Mouse (Mus musculus): ENCODE measurements at regions not wholly inside any gene's neighbourhood (a gene's known extent, or its start where the extent isn't known, plus 50 kb on each side); places are given as distances from the start of the nearest gene placed in this dataset.

GRCm38 (mm10) chr14:123187270-123188058, 203.6 kb upstream of the Tmtc4 start:
- H3K27me3 ChIP-seq (ENCODE audit: control insufficient read depth, insufficient read depth, low read length): no peaks in the 10 kb centered on the region
- H3K9me3 ChIP-seq (ENCODE audit: control insufficient read depth, low read length): no peaks in the 10 kb centered on the region
- H3K36me3 ChIP-seq (ENCODE audit: control insufficient read depth, insufficient read depth, low read length): no peaks in the 10 kb centered on the region
- H3K9ac ChIP-seq (replicated peaks; ENCODE audit: low read depth, low read length): no peak overlapping the region
- WGBS: 45% methylated on average over 11 of the region's 11 CpGs
- no peak overlapping the region for H3K4me3 ChIP-seq (ENCODE audit: low read depth, low read length)
- ATAC-seq (ENCODE audit: low read depth): peak; percentile 81
- H3K27ac ChIP-seq (ENCODE audit: low read depth, low read length): peak overlapping the region; percentile 55
- no peak overlapping the region for H3K4me2 ChIP-seq (ENCODE audit: low read depth, low read length)
- H3K4me1 ChIP-seq (ENCODE audit: control insufficient read depth, insufficient read depth, low read length): no peaks in the 10 kb centered on the region

- Histone ChIP-seq H3K4me2 (ENCODE audit: low read depth, low read length) (no peak overlapping the region), H3K4me3 (ENCODE audit: low read depth, low read length) (no peak overlapping the region), H3K4me1 (ENCODE audit: control insufficient read depth, insufficient read depth, low read length) (no peaks in the 10 kb centered on the region), H3K9me3 (ENCODE audit: control insufficient read depth, low read length) (no peaks in the 10 kb centered on the region), H3K27ac (ENCODE audit: low read depth, low read length) (no peak overlapping the region), H3K36me3 (ENCODE audit: control insufficient read depth, insufficient read depth, low read length) (no peaks in the 10 kb centered on the region), H3K27me3 (ENCODE audit: control insufficient read depth, insufficient read depth, low read length) (no peaks in the 10 kb centered on the region), H3K9ac (replicated peaks; ENCODE audit: low read depth, low read length) (no peak overlapping the region)
- peak; percentile 41; the same call in 1 of the 2 replicates for ATAC-seq (ENCODE audit: low read depth)
- 32% methylated on average over 2 of the region's 2 CpGs for WGBS
These were observed 189.3 kb upstream of the Tmtc4 start for GRCm38 (mm10) chr14:123173183-123173582.

GRCm38 (mm10) chr14:123171865-123172264, 188.0 kb upstream of the Tmtc4 start:
- no peak for ATAC-seq (ENCODE audit: low read depth)
- Histone ChIP-seq H3K4me3 (ENCODE audit: low read depth, low read length) (no peak overlapping the region), H3K36me3 (ENCODE audit: control insufficient read depth, insufficient read depth, low read length) (no peaks in the 10 kb centered on the region), H3K27ac (ENCODE audit: low read depth, low read length) (no peak overlapping the region), H3K27me3 (ENCODE audit: control insufficient read depth, insufficient read depth, low read length) (no peaks in the 10 kb centered on the region), H3K9ac (replicated peaks; ENCODE audit: low read depth, low read length) (no peak overlapping the region), H3K9me3 (ENCODE audit: control insufficient read depth, low read length) (no peaks in the 10 kb centered on the region), H3K4me2 (ENCODE audit: low read depth, low read length) (no peak overlapping the region), H3K4me1 (ENCODE audit: control insufficient read depth, insufficient read depth, low read length) (no peaks in the 10 kb centered on the region)
- 61% methylated on average over 1 of the region's 1 CpGs for WGBS

- H3K9me3 ChIP-seq (ENCODE audit: control insufficient read depth, low read length): no peaks in the 10 kb centered on the region
- no peaks in the 10 kb centered on the region for H3K27me3 ChIP-seq (ENCODE audit: control insufficient read depth, insufficient read depth, low read length)
- no peak for ATAC-seq (ENCODE audit: low read depth)
- no peak overlapping the region for H3K27ac ChIP-seq (ENCODE audit: low read depth, low read length)
- no peaks in the 10 kb centered on the region for H3K36me3 ChIP-seq (ENCODE audit: control insufficient read depth, insufficient read depth, low read length)
- H3K4me2 ChIP-seq (ENCODE audit: low read depth, low read length): no peak overlapping the region
- no peak overlapping the region for H3K9ac ChIP-seq (replicated peaks; ENCODE audit: low read depth, low read length)
- H3K4me3 ChIP-seq (ENCODE audit: low read depth, low read length): no peak overlapping the region
- WGBS: 61% methylated on average over 4 of the region's 4 CpGs
- no peaks in the 10 kb centered on the region for H3K4me1 ChIP-seq (ENCODE audit: control insufficient read depth, insufficient read depth, low read length)
These were observed 180.0 kb upstream of the Tmtc4 start for GRCm38 (mm10) chr14:123163842-123164241.

GRCm38 (mm10) chr14:123143489-123144046, 159.7 kb upstream of the Tmtc4 start:
- H3K9ac ChIP-seq (replicated peaks; ENCODE audit: low read depth, low read length): no peak overlapping the region
- H3K4me3 ChIP-seq (ENCODE audit: low read depth, low read length): no peak overlapping the region
- H3K36me3 ChIP-seq (ENCODE audit: control insufficient read depth, insufficient read depth, low read length): no peaks in the 10 kb centered on the region
- no peaks in the 10 kb centered on the region for H3K4me1 ChIP-seq (ENCODE audit: control insufficient read depth, insufficient read depth, low read length)
- no peak for ATAC-seq (ENCODE audit: low read depth)
- H3K4me2 ChIP-seq (ENCODE audit: low read depth, low read length): no peak overlapping the region
- no peaks in the 10 kb centered on the region for H3K9me3 ChIP-seq (ENCODE audit: control insufficient read depth, low read length)
- 63% methylated on average over 5 of the region's 5 CpGs for WGBS
- no peaks in the 10 kb centered on the region for H3K27me3 ChIP-seq (ENCODE audit: control insufficient read depth, insufficient read depth, low read length)
- H3K27ac ChIP-seq (ENCODE audit: low read depth, low read length): no peak overlapping the region

- Histone ChIP-seq H3K4me3 (ENCODE audit: low read depth, low read length) (no peak overlapping the region), H3K27me3 (ENCODE audit: control insufficient read depth, insufficient read depth, low read length) (no peaks in the 10 kb centered on the region), H3K4me2 (ENCODE audit: low read depth, low read length) (no peak overlapping the region), H3K27ac (ENCODE audit: low read depth, low read length) (peak overlapping the region; percentile 30), H3K36me3 (ENCODE audit: control insufficient read depth, insufficient read depth, low read length) (no peaks in the 10 kb centered on the region), H3K9ac (replicated peaks; ENCODE audit: low read depth, low read length) (no peak overlapping the region), H3K4me1 (ENCODE audit: control insufficient read depth, insufficient read depth, low read length) (no peaks in the 10 kb centered on the region), H3K9me3 (ENCODE audit: control insufficient read depth, low read length) (no peaks in the 10 kb centered on the region)
- peak; percentile 93 for ATAC-seq (ENCODE audit: low read depth)
- 31% methylated on average over 6 of the region's 6 CpGs for WGBS
These were observed 155.2 kb upstream of the Tmtc4 start for GRCm38 (mm10) chr14:123138743-123139705.

- Histone ChIP-seq H3K27me3 (ENCODE audit: control insufficient read depth, insufficient read depth, low read length) (no peaks in the 10 kb centered on the region), H3K4me1 (ENCODE audit: control insufficient read depth, insufficient read depth, low read length) (no peaks in the 10 kb centered on the region), H3K27ac (ENCODE audit: low read depth, low read length) (no peak overlapping the region), H3K4me3 (ENCODE audit: low read depth, low read length) (no peak overlapping the region), H3K4me2 (ENCODE audit: low read depth, low read length) (no peak overlapping the region), H3K36me3 (ENCODE audit: control insufficient read depth, insufficient read depth, low read length) (no peaks in the 10 kb centered on the region), H3K9ac (replicated peaks; ENCODE audit: low read depth, low read length) (no peak overlapping the region), H3K9me3 (ENCODE audit: control insufficient read depth, low read length) (no peaks in the 10 kb centered on the region)
- 63% methylated on average over 1 of the region's 1 CpGs for WGBS
- no peak for ATAC-seq (ENCODE audit: low read depth)
These were observed 150.1 kb upstream of the Tmtc4 start for GRCm38 (mm10) chr14:123133979-123134378.

- H3K36me3 ChIP-seq (ENCODE audit: control insufficient read depth, insufficient read depth, low read length): no peaks in the 10 kb centered on the region
- H3K9ac ChIP-seq (replicated peaks; ENCODE audit: low read depth, low read length): no peak overlapping the region
- WGBS: 75% methylated on average over 2 of the region's 2 CpGs
- H3K27ac ChIP-seq (ENCODE audit: low read depth, low read length): no peak overlapping the region
- no peaks in the 10 kb centered on the region for H3K27me3 ChIP-seq (ENCODE audit: control insufficient read depth, insufficient read depth, low read length)
- no peaks in the 10 kb centered on the region for H3K4me1 ChIP-seq (ENCODE audit: control insufficient read depth, insufficient read depth, low read length)
- no peaks in the 10 kb centered on the region for H3K9me3 ChIP-seq (ENCODE audit: control insufficient read depth, low read length)
- H3K4me3 ChIP-seq (ENCODE audit: low read depth, low read length): no peak overlapping the region
- no peak for ATAC-seq (ENCODE audit: low read depth)
- no peak overlapping the region for H3K4me2 ChIP-seq (ENCODE audit: low read depth, low read length)
These were observed 136.5 kb upstream of the Tmtc4 start for GRCm38 (mm10) chr14:123120361-123120760.

- Histone ChIP-seq H3K4me2 (ENCODE audit: low read depth, low read length) (no peak overlapping the region), H3K9me3 (ENCODE audit: control insufficient read depth, low read length) (no peaks in the 10 kb centered on the region), H3K9ac (replicated peaks; ENCODE audit: low read depth, low read length) (no peak overlapping the region), H3K27me3 (ENCODE audit: control insufficient read depth, insufficient read depth, low read length) (no peaks in the 10 kb centered on the region), H3K27ac (ENCODE audit: low read depth, low read length) (no peak overlapping the region), H3K4me1 (ENCODE audit: control insufficient read depth, insufficient read depth, low read length) (no peaks in the 10 kb centered on the region), H3K36me3 (ENCODE audit: control insufficient read depth, insufficient read depth, low read length) (no peaks in the 10 kb centered on the region), H3K4me3 (ENCODE audit: low read depth, low read length) (no peak overlapping the region)
- WGBS: 77% methylated on average over 1 of the region's 1 CpGs
- no peak for ATAC-seq (ENCODE audit: low read depth)
These were observed 132.5 kb upstream of the Tmtc4 start for GRCm38 (mm10) chr14:123116337-123116736.
